Mouse (Mus musculus) gastrocnemius, postnatal 10 days (tissue): ENCODE measurements around the gene Ptpn12. TPM values are rescaled to one million over a fixed set of nuclear protein-coding genes. Genes with fewer than 3 reads are reported as not detected.
"Not testable (repeated sequence)": the region's sequence is repeated elsewhere in the genome, so short reads cannot be mapped to it uniquely, and the experiment has no call there.

ENCODE experiments used
- DNase-seq: peaks from one replicate; pipeline ENCODE4 v3.0.0; 2021; ENCODE audit warnings: mixed read lengths
- total RNA-seq, 2 experiments: library from RNA; stranded (reverse); gene quantifications; 2 replicates each; pipeline ENCODE4 v1.2.3; 2021

The Ptpn12 gene
- total RNA-seq, 2 experiments from 2014 or later, result 27.0 to 36.6 TPM

- peak; percentile 92 for DNase-seq
Measured at GRCm38 (mm10) chr5:20951666-20952281, 103.9 kb downstream of the Ptpn12 start.

DNA sequence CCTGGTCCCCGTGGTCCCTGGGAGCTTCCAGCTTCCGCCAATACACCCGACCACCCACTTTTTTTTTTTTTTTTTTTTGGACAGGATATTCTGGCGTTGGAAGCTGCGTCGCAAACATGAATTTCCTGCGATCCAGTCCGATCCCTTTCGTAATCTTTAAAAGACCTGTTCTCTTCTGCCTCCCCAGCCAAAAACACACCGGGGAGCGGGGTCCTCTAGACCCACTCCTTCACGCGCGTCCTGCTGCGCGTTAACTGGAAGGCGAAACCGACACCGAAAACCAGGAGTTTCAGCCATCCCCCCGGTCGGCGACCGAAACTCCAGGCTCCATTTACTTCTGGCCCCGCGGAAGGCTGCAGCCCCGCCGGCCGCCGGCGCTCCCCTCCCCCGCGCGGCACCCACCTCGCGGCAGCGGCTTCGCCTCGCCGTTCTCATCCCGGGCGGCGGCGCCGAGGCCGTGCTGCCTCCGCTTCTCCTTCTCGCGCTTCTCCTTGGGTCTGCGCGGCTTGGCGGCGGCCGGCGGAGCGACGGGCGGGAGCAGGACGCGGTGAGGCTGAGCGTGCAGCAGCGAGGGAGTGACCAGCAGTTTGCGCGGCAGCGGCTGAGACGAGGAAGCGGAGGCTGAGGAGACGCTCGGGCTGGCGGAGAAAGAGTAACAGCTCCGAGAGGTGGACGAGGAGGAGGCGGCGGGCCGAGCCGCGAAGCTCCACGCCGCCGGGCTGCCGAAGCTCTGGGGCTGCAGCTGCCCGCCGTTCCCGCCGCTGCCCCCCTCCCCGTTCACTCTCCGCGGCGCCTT, 104.7 kb downstream of the Ptpn12 start:
- peak; percentile 66 for DNase-seq

DNA sequence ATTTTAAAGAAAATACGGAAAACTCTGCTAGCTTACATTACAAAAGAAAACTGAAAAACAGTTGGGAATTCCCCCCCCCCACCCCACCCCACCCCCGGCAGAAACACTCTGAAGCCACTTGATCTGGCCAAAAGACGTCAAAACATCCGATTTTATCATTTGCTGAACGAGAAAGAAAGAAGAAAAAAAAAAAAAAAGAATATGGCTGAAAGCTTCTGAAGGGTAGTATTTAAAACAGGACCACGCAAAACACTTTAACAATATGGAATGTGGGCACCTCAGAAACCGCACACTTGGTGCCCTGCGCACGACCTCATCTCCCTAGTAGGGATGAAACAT, 105.2 kb downstream of the Ptpn12 start:
- DNase-seq, result no peak

GRCm38 (mm10) chr5:20950093-20950492, 105.6 kb downstream of the Ptpn12 start:
- DNase-seq, result no peak

DNA sequence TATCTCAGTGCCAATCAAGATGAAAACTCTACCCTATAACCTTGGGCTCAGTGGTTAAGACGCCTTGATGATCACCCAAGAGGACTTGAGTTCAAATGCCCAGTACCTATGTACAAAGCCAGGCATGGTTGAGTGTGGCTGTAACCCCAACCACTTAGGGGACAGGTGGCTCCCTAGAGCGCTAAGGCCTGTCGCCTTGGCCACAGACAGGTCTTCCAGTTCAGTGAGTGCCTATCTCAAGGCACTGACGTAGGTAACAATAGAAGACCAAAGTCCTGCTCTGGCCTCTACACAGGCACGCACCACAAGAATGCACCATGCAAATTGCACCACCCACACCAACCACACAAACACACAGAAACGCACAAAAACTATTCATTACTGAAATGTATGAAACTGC, 108.8 kb downstream of the Ptpn12 start:
- DNase-seq, result no peak

DNA sequence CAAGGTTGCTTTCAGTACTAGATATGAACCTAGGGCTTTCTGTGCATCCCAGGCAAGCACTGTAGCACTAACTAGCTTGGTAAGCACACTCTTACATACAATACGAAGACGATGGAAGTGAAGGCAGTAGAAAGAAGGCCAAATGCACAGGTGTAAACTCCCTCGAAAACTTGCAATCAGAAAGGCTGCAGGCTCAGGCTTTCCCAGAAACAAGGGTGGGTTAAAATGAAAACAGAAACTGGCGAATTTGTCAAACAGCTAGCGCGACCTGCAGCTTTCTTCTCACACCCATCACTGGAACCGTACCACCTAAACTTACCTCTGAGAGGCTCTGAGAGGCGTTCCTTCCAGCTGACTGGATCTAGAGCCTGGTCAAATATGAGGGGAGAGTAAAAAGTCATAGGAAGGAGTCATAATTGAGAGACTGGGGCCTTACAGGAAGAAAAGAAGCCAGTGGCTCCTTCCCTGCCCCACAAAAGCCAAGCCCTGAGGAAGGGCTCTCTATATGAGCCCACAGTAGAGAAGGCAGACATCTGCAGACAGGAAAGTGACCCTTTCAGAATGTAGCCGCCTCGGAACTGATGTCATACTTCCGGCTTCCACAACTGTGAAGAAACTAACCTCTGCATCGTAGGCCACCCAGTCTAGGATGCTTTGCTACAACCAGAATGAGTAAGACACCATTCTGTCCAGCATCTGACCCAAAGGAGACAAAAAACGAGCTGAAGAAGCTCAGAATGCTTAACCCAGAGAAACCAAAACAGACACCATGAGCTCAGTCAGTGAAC, 110.6 kb downstream of the Ptpn12 start:
- DNase-seq, result no peak

- DNase-seq, result not testable (repeated sequence)
Measured at GRCm38 (mm10) chr5:20943791-20944190, 111.9 kb downstream of the Ptpn12 start.

- DNase-seq, result no peak
Measured at GRCm38 (mm10) chr5:20942523-20942922, 113.2 kb downstream of the Ptpn12 start.

DNA sequence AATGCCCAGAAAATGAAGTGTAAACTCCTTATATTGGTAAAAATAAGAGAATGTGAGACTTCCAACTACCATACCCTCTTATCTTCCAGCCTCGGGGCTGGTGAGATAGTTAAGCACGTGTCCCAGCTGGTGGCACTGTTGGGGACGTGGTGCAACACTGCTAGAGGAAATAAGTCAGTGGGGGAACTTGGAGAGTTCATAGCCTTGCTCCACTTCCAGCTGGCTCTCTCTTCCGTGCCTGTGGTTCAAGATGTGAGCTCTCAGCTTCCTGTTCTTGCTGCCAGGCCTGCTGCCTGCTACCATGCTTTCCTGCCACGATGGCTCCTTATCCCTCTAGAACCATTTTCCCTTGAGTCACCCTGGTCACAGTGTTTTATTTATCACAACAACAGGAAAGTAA, 114.5 kb downstream of the Ptpn12 start:
- DNase-seq, result no peak

- no peak for DNase-seq
Measured at GRCm38 (mm10) chr5:20940696-20941095, 115.0 kb downstream of the Ptpn12 start.

DNA sequence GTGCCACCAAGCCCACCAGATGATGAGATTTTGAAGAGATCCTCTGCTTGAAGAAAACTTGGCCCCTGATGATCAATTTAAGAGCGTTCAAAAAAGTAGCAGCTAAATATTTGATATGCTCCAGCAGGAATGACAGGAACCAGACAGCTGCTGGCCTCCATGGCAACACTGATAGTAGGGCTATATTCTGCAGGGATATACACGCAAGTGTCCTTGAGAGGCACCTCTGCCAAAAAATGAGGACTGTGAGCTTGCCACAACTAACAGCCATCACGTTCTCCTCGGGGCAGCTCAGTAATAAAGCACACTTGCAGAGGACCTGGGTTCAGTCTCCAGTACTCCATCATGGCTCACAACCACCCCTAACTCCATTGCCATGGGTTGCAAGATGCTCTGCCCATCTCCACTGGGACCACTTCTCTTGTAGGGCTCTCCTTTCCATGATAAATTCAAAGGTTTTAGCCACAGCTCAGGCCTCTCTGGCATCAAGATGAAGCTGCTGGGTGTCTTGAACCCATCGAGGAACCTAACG, 115.6 kb downstream of the Ptpn12 start:
- no peak for DNase-seq

- DNase-seq, result no peak
Measured at GRCm38 (mm10) chr5:20938523-20938922, 117.2 kb downstream of the Ptpn12 start.

Other genes starting within 250 kb of the Ptpn12 start
- gene Phtf2, start 173.8 kb downstream of the Ptpn12 start, total RNA-seq, result 10 to 100 TPM; 90.6 to 98.6 TPM
- gene Tmem60, start 173.7 kb downstream of the Ptpn12 start, total RNA-seq, result 10 to 100 TPM; 17.9 to 20.0 TPM
- gene Rsbn1l, start 99.5 kb downstream of the Ptpn12 start, total RNA-seq, result 1 to 10 TPM; 8.6 to 9.7 TPM
- gene Gsap, start 130.3 kb upstream of the Ptpn12 start, total RNA-seq, result 1 to 10 TPM; 3.5 to 5.9 TPM